Mouse (Mus musculus) spleen, adult 2 months (tissue): Measurements from ENCODE around the gene Pknox2. TPM values are rescaled to one million over a fixed set of nuclear protein-coding genes. Genes with fewer than 3 reads are reported as not detected.

Source experiments
- DNase-seq, 2 experiments: peaks; one replicate each; pipeline versions ENCODE4 v3.0.0 to v3.0.0-alpha.2; 2012 to 2021; ENCODE audit warnings: low spot score in 2 of 2, low read depth in 1 of 2
- H3K27ac ChIP-seq: fragments of 200-500 bp; 2 replicates; pipeline ENCODE4 v1.5.1; 2012; ENCODE audit warnings: low read length, inconsistent platforms; ENCODE audit not compliant: insufficient read depth
- H3K27me3 ChIP-seq: fragments of 200-500 bp; 2 replicates; pipeline ENCODE4 v1.6.1; 2012; ENCODE audit warnings: mild to moderate bottlenecking, moderate library complexity, low read length, inconsistent platforms; ENCODE audit not compliant: control insufficient read depth, insufficient read depth
- H3K36me3 ChIP-seq: fragments of 200-500 bp; 2 replicates; pipeline ENCODE4 v1.6.1; 2012; ENCODE audit warnings: mild to moderate bottlenecking, low read length, inconsistent platforms; ENCODE audit not compliant: control insufficient read depth, insufficient read depth
- H3K4me1 ChIP-seq: fragments of 200-500 bp; 2 replicates; pipeline ENCODE4 v1.6.1; 2011; ENCODE audit warnings: inconsistent platforms; ENCODE audit not compliant: control insufficient read depth, insufficient read depth, insufficient read length
- H3K4me3 ChIP-seq: fragments of 200-500 bp; 2 replicates; pipeline ENCODE4 v1.5.1; 2011; ENCODE audit warnings: mild to moderate bottlenecking, inconsistent platforms; ENCODE audit not compliant: insufficient read depth, insufficient read length; ENCODE audit errors: extremely low read depth
- CTCF ChIP-seq: fragments of 200-500 bp; IDR thresholded peaks from 2 replicates; pipeline ENCODE4 v1.5.1; 2011; ENCODE audit warnings: mild to moderate bottlenecking, inconsistent platforms; ENCODE audit not compliant: insufficient read depth, insufficient read length, insufficient replicate concordance; ENCODE audit errors: extremely low read depth
- POLR2A ChIP-seq: fragments of 200-500 bp; IDR thresholded peaks from 2 replicates; pipeline ENCODE4 v1.6.1; 2011; ENCODE audit warnings: low read depth, low read length, inconsistent platforms
- WGBS: fragments of 180-500 bp; shearing (Covaris S2); methylation state at CpG from one replicate; pipeline ENCODE4 v1.1.7; 2018; 5-methylcytosine and 5-hydroxymethylcytosine counted together
- polyA plus RNA-seq: library from polyadenylated mRNA; depleted of rRNA; stranded (reverse); fragments of >200 nt; gene quantifications from 2 replicates; pipeline ENCODE4 v1.2.3, GENCODE M21; 2012

The Pknox2 gene
- polyA plus RNA-seq, 1 experiment, result 2.9 TPM

GRCm38 (mm10) chr9:37001935-37002535 is 145.2 kb downstream of the Pknox2 start:
- Histone ChIP-seq H3K36me3 (no peaks in the 10 kb centered on the region), H3K4me1 (no peaks in the 10 kb centered on the region), H3K4me3 (no peak overlapping the region), H3K27ac (no peak overlapping the region), H3K27me3 (no peaks in the 10 kb centered on the region)
- TF ChIP-seq CTCF (no peak), POLR2A (no peak)
- WGBS, result 65% methylated on average over 7 of the region's 7 CpGs
- DNase-seq, result no peak

GRCm38 (mm10) chr9:36999393-36999792 is 147.8 kb downstream of the Pknox2 start:
- H3K27ac ChIP-seq, result no peak overlapping the region
- no peaks in the 10 kb centered on the region for H3K4me1 ChIP-seq
- WGBS, result 91% methylated on average over 3 of the region's 3 CpGs
- H3K36me3 ChIP-seq, result no peaks in the 10 kb centered on the region
- no peak for TF ChIP-seq CTCF
- no peak for TF ChIP-seq POLR2A
- H3K27me3 ChIP-seq, result no peaks in the 10 kb centered on the region
- no peak overlapping the region for H3K4me3 ChIP-seq
- no peak for DNase-seq

- no peak overlapping the region for H3K27ac ChIP-seq
- H3K36me3 ChIP-seq, result no peaks in the 10 kb centered on the region
- TF ChIP-seq POLR2A, result no peak
- TF ChIP-seq CTCF, result no peak
Observed at GRCm38 (mm10) chr9:36990626-36991368, 156.4 kb downstream of the Pknox2 start.

GRCm38 (mm10) chr9:36989991-36990390 is 157.2 kb downstream of the Pknox2 start:
- WGBS, result 82% methylated on average over 3 of the region's 3 CpGs

More at GRCm38 (mm10) chr9:36990626-36991368, 156.4 kb downstream of the Pknox2 start:
- Histone ChIP-seq H3K27me3 (no peaks in the 10 kb centered on the region), H3K4me1 (no peaks in the 10 kb centered on the region), H3K4me3 (no peak overlapping the region)
- no peak for DNase-seq
- WGBS, result 77% methylated on average over 13 of the region's 13 CpGs

GRCm38 (mm10) chr9:36985233-36985632 is 162.0 kb downstream of the Pknox2 start:
- H3K4me1 ChIP-seq, result no peaks in the 10 kb centered on the region
- H3K27ac ChIP-seq, result no peak overlapping the region
- TF ChIP-seq POLR2A (no peak), CTCF (no peak)
- no peak overlapping the region for H3K4me3 ChIP-seq
- WGBS, result 88% methylated on average over 9 of the region's 9 CpGs
- DNase-seq, result no peak
- H3K36me3 ChIP-seq, result no peaks in the 10 kb centered on the region
- no peaks in the 10 kb centered on the region for H3K27me3 ChIP-seq

More at GRCm38 (mm10) chr9:36989991-36990390, 157.2 kb downstream of the Pknox2 start:
- Histone ChIP-seq H3K4me1 (no peaks in the 10 kb centered on the region), H3K36me3 (no peaks in the 10 kb centered on the region), H3K27ac (no peak overlapping the region), H3K27me3 (no peaks in the 10 kb centered on the region), H3K4me3 (no peak overlapping the region)
- DNase-seq, result no peak
- TF ChIP-seq POLR2A, result no peak
- no peak for TF ChIP-seq CTCF

- DNase-seq, result no peak
- no peaks in the 10 kb centered on the region for H3K4me1 ChIP-seq
- H3K4me3 ChIP-seq, result no peak overlapping the region
- no peak overlapping the region for H3K27ac ChIP-seq
- H3K36me3 ChIP-seq, result no peaks in the 10 kb centered on the region
- no peaks in the 10 kb centered on the region for H3K27me3 ChIP-seq
- WGBS, result 67% methylated on average over 11 of the region's 11 CpGs
- no peak for TF ChIP-seq POLR2A
- no peak for TF ChIP-seq CTCF
Observed at GRCm38 (mm10) chr9:36976596-36977362, 170.4 kb downstream of the Pknox2 start.
